Comparison of ENCODE assay signal across 15 mouse cellular contexts in the genomic region with DNA sequence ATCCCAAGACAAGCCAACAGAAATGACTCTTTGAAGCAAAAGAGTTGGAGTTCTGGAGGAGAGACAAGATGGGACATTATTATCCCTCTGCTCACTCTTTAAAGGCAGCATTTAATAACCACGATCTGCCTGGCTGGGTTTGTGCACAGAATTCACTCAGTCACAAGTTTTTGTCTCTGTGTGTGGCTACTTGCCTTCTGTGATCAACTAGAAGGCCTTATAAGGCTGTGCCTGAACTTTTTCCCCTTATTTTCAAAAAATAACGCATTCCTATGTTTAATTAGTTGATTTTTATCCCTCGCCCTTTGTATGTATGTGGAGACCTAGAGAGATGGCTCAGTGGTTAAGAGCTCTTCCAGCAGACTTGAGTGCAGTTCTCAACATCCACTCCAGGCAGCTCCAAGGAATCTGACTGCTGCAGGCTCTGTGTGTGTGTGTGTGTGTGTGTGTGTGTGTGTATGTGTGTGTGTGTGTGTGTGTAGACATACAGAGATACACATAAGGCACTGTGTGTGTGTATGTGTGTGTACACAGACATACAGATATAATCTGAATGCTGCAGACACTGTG. TPM values are rescaled to one million over a fixed set of nuclear protein-coding genes. Genes with fewer than 3 reads are reported as not detected.
DNase-seq lines count a peak whose midpoint lies in the region; ATAC-seq and TF ChIP-seq lines count a peak whose summit lies in the region.
"Had no signal": no experiment of that assay in that cellular context is flagged by ENCODE, and none has a peak within 500 bp of the region (broad histone marks: within the 10 kb centered on the region; RNA-seq: fewer than 3 reads in every experiment).

No protein-coding gene starts in this region.

- H3K9me3 ChIP-seq in heart, embryonic 16.5 days (replicated peaks; ENCODE audit: control insufficient read depth, low read length), result no peaks in the 10 kb centered on the region
- H3K9me3 ChIP-seq in heart, embryonic 10.5 days, result no peaks in the 10 kb centered on the region
- no peaks in the 10 kb centered on the region for H3K9me3 ChIP-seq in lung, embryonic 14.5 days (ENCODE audit: low read depth, low read length)
- no peaks in the 10 kb centered on the region for H3K9me3 ChIP-seq in hindbrain, embryonic 14.5 days (ENCODE audit: control insufficient read depth, low read length)
- H3K9me3 ChIP-seq in intestine, postnatal 0 days (ENCODE audit: control insufficient read depth), result no peaks in the 10 kb centered on the region
- H3K9me3 ChIP-seq: megakaryocyte, embryonic 14.5 days had no signal

- H3K4me1 ChIP-seq in heart, embryonic 16.5 days (ENCODE audit: control insufficient read depth, insufficient read depth, low read length), result peaks cover 26% of the 10 kb centered on the region
- H3K4me1 ChIP-seq in heart, embryonic 10.5 days, result peaks cover 20% of the 10 kb centered on the region
- peaks cover 20% of the 10 kb centered on the region for H3K4me1 ChIP-seq in lung, embryonic 14.5 days (ENCODE audit: insufficient read depth)
- H3K4me1 ChIP-seq in hindbrain, embryonic 14.5 days (replicated peaks; ENCODE audit: control insufficient read depth, insufficient read depth, low read length), result peaks cover 17% of the 10 kb centered on the region
- peaks cover 3% of the 10 kb centered on the region; the same call in 1 of the 2 replicates for H3K4me1 ChIP-seq in intestine, postnatal 0 days (replicated peaks; ENCODE audit: control insufficient read depth, insufficient read depth, low read length)
- peaks cover 5% of the 10 kb centered on the region for H3K4me1 ChIP-seq in thymus, adult 2 months (replicated peaks; ENCODE audit: control insufficient read depth, insufficient read depth, low read length)

- no peak for DNase-seq in heart, embryonic 10.5 days (ENCODE audit: low spot score)
- DNase-seq in lung, embryonic 14.5 days, result no peak
- DNase-seq in lung, postnatal 14 days, result no peak
- DNase-seq in hindbrain, embryonic 14.5 days (ENCODE audit: low spot score), result no peak
- no peak for DNase-seq in thymus, adult 2 months
- no peak for DNase-seq in adrenal gland, postnatal 4 days (ENCODE audit: low spot score in 2 of 2)
- DNase-seq: liver had no signal

- no peaks in the 10 kb centered on the region for H3K27me3 ChIP-seq in heart, embryonic 16.5 days (ENCODE audit: control insufficient read depth, insufficient read depth, low read length)
- no peaks in the 10 kb centered on the region for H3K27me3 ChIP-seq in heart, embryonic 10.5 days (ENCODE audit: insufficient read depth, poor library complexity, severe bottlenecking)
- no peaks in the 10 kb centered on the region for H3K27me3 ChIP-seq in lung, embryonic 14.5 days (ENCODE audit: insufficient read depth, low read length)
- H3K27me3 ChIP-seq in hindbrain, embryonic 14.5 days (ENCODE audit: control insufficient read depth, insufficient read depth, low read length), result no peaks in the 10 kb centered on the region
- H3K27me3 ChIP-seq in intestine, postnatal 0 days (replicated peaks; ENCODE audit: control insufficient read depth, insufficient read depth, low read length), result no peaks in the 10 kb centered on the region
- H3K27me3 ChIP-seq in thymus, adult 2 months (ENCODE audit: control insufficient read depth, insufficient read depth, low read length), result no peaks in the 10 kb centered on the region
- H3K27me3 ChIP-seq: megakaryocyte, embryonic 14.5 days had no signal

- H3K4me2 ChIP-seq in heart, embryonic 16.5 days (ENCODE audit: low read depth, low read length), result no peak overlapping the region
- H3K4me2 ChIP-seq in lung, embryonic 14.5 days, result peak overlapping the region; percentile 12; the same call in 1 of the 2 replicates
- H3K4me2 ChIP-seq in hindbrain, embryonic 14.5 days (replicated peaks), result no peak overlapping the region
- no peak overlapping the region for H3K4me2 ChIP-seq in intestine, postnatal 0 days (replicated peaks; ENCODE audit: low read depth)

- TF ChIP-seq CTCF in lung, embryonic 14.5 days (IDR thresholded peaks at IDR 0.05; ENCODE audit: low read depth), result no peak
- TF ChIP-seq CTCF in intestine, postnatal 0 days (IDR thresholded peaks at IDR 0.05; ENCODE audit: low read depth), result no peak
- no peak for TF ChIP-seq CTCF in thymus, adult 2 months (IDR thresholded peaks at IDR 0.05; ENCODE audit: borderline replicate concordance, control insufficient read depth, extremely low read depth, insufficient read depth, low read length, poor library complexity)

- WGBS in heart, embryonic 16.5 days, result 56% methylated on average over 3 of the region's 3 CpGs
- WGBS in heart, embryonic 10.5 days, result 82% methylated on average over 3 of the region's 3 CpGs
- 29% methylated on average over 3 of the region's 3 CpGs for WGBS in lung, embryonic 14.5 days
- 66% methylated on average over 3 of the region's 3 CpGs for WGBS in hindbrain, embryonic 14.5 days
- 61% methylated on average over 3 of the region's 3 CpGs for WGBS in intestine, postnatal 0 days
- 92% methylated on average over 3 of the region's 3 CpGs for WGBS in thymus, adult 2 months

- H3K27ac ChIP-seq in heart, embryonic 16.5 days (ENCODE audit: low read length), result peak overlapping the region; percentile 71
- H3K27ac ChIP-seq in heart, embryonic 10.5 days, result no peak overlapping the region
- peak overlapping the region; percentile 88 for H3K27ac ChIP-seq in lung, embryonic 14.5 days (ENCODE audit: low read depth)
- H3K27ac ChIP-seq in hindbrain, embryonic 14.5 days, result peak overlapping the region; percentile 32; the same call in 1 of the 2 replicates
- 0 out of 2 replicates have a peak overlapping the region, but pooled peaks have one; percentile 35 for H3K27ac ChIP-seq in intestine, postnatal 0 days (ENCODE audit: low read depth, low read length)
- no peak overlapping the region for H3K27ac ChIP-seq in thymus, adult 2 months (ENCODE audit: control insufficient read depth, insufficient read depth, low read length)

- ATAC-seq in heart, embryonic 16.5 days (replicated peaks; ENCODE audit: extremely low read depth, insufficient read depth, low FRiP score), result no peak
- peak; percentile 76 for ATAC-seq in lung, embryonic 14.5 days (ENCODE audit: insufficient read depth)
- no peak for ATAC-seq in hindbrain, embryonic 14.5 days (ENCODE audit: low FRiP score)
- ATAC-seq in intestine, postnatal 0 days, result no peak

- no peaks in the 10 kb centered on the region for H3K36me3 ChIP-seq in heart, embryonic 16.5 days (ENCODE audit: control insufficient read depth, insufficient read depth)
- H3K36me3 ChIP-seq in heart, embryonic 10.5 days, result no peaks in the 10 kb centered on the region
- no peaks in the 10 kb centered on the region for H3K36me3 ChIP-seq in lung, embryonic 14.5 days (ENCODE audit: insufficient read depth)
- no peaks in the 10 kb centered on the region for H3K36me3 ChIP-seq in hindbrain, embryonic 14.5 days (replicated peaks; ENCODE audit: control insufficient read depth, insufficient read depth)
- no peaks in the 10 kb centered on the region; the same call in 1 of the 2 replicates for H3K36me3 ChIP-seq in intestine, postnatal 0 days (ENCODE audit: control insufficient read depth, insufficient read depth)
- H3K36me3 ChIP-seq in thymus, adult 2 months (ENCODE audit: control insufficient read depth, insufficient read depth, low read length), result no peaks in the 10 kb centered on the region

- TF ChIP-seq POLR2A in thymus, adult 2 months (IDR thresholded peaks at IDR 0.05; ENCODE audit: control insufficient read depth, extremely low read depth, insufficient read depth, low read length, poor library complexity), result no peak

- H3K9ac ChIP-seq in heart, embryonic 16.5 days (ENCODE audit: low read length), result no peak overlapping the region
- H3K9ac ChIP-seq in lung, embryonic 14.5 days, result no peak overlapping the region
- no peak overlapping the region for H3K9ac ChIP-seq in hindbrain, embryonic 14.5 days
- no peak overlapping the region for H3K9ac ChIP-seq in intestine, postnatal 0 days (ENCODE audit: low read depth, low read length)

- H3K4me3 ChIP-seq in heart, embryonic 16.5 days (ENCODE audit: low read length), result no peak overlapping the region
- H3K4me3 ChIP-seq in heart, embryonic 10.5 days, result no peak overlapping the region
- H3K4me3 ChIP-seq in lung, embryonic 14.5 days (ENCODE audit: low read depth, low read length), result no peak overlapping the region
- no peak overlapping the region for H3K4me3 ChIP-seq in hindbrain, embryonic 14.5 days (replicated peaks; ENCODE audit: low read length)
- H3K4me3 ChIP-seq in intestine, postnatal 0 days (ENCODE audit: low read depth, low read length), result no peak overlapping the region
- H3K4me3 ChIP-seq in thymus, adult 2 months (ENCODE audit: control insufficient read depth, insufficient read depth, low read length), result no peak overlapping the region
- H3K4me3 ChIP-seq: megakaryocyte, embryonic 14.5 days had no signal

RNA-seq across cellular contexts. Expression of a gene that starts 37.8 kb away (rescaled TPM):
- 12.3 and 12.4 TPM in 2 replicates for polyA plus RNA-seq in heart, embryonic 16.5 days (2015; fragmentation: Nextera tagmentation; extraction: Ambion mirVana)
- polyA plus RNA-seq in heart, embryonic 10.5 days (2016; fragmentation: Nextera tagmentation; extraction: Ambion mirVana), result 13.1 and 17.0 TPM in 2 replicates
- 27.3 and 27.7 TPM in 2 replicates for polyA plus RNA-seq in lung, embryonic 14.5 days (2014; fragmentation: Nextera tagmentation; extraction: Ambion mirVana)
- polyA plus RNA-seq in hindbrain, embryonic 14.5 days (2014; fragmentation: Nextera tagmentation; extraction: Ambion mirVana), result 21.1 and 21.7 TPM in 2 replicates
- polyA plus RNA-seq in intestine, postnatal 0 days (2015; fragmentation: Nextera tagmentation; extraction: Ambion mirVana), result 17.8 and 18.4 TPM in 2 replicates
- polyA plus RNA-seq in thymus, adult 2 months (2012; rRNA removed), result 113 and 124 TPM in 2 replicates
- total RNA-seq in adrenal gland, postnatal 4 days (2021), result 10 to 100 TPM; 30.2 to 35.1 TPM

RNA-seq across cellular contexts. Expression of a gene that starts 56.7 kb away (rescaled TPM):
- polyA plus RNA-seq in heart, embryonic 16.5 days (2015; fragmentation: Nextera tagmentation; extraction: Ambion mirVana), result 0.07 and 0.09 TPM in 2 replicates
- polyA plus RNA-seq in heart, embryonic 10.5 days (2016; fragmentation: Nextera tagmentation; extraction: Ambion mirVana), result not detected in 2 replicates
- polyA plus RNA-seq in lung, embryonic 14.5 days (2014; fragmentation: Nextera tagmentation; extraction: Ambion mirVana), result not detected in 2 replicates
- 0.43 and 0.89 TPM in 2 replicates for polyA plus RNA-seq in hindbrain, embryonic 14.5 days (2014; fragmentation: Nextera tagmentation; extraction: Ambion mirVana)
- not detected in 2 replicates for polyA plus RNA-seq in intestine, postnatal 0 days (2015; fragmentation: Nextera tagmentation; extraction: Ambion mirVana)
- polyA plus RNA-seq in thymus, adult 2 months (2012; rRNA removed), result 0.09 and 0.18 TPM in 2 replicates
- total RNA-seq in adrenal gland, postnatal 4 days (2021), result not detected
- total RNA-seq: adrenal gland, postnatal 14 days; common myeloid progenitor, adult 5-6 weeks; heart, postnatal 36 days had no signal
- polyA plus RNA-seq: large intestine, adult 2 months had no signal

RNA-seq across cellular contexts. Expression of a gene that starts 56.9 kb away (rescaled TPM):
- not detected in 2 replicates for polyA plus RNA-seq in heart, embryonic 16.5 days (2015; fragmentation: Nextera tagmentation; extraction: Ambion mirVana)
- polyA plus RNA-seq in heart, embryonic 10.5 days (2016; fragmentation: Nextera tagmentation; extraction: Ambion mirVana), result not detected in 2 replicates
- polyA plus RNA-seq in lung, embryonic 14.5 days (2014; fragmentation: Nextera tagmentation; extraction: Ambion mirVana), result not detected in 2 replicates
- not detected in 2 replicates for polyA plus RNA-seq in hindbrain, embryonic 14.5 days (2014; fragmentation: Nextera tagmentation; extraction: Ambion mirVana)
- polyA plus RNA-seq in intestine, postnatal 0 days (2015; fragmentation: Nextera tagmentation; extraction: Ambion mirVana), result not detected in 2 replicates
- not detected in 2 replicates for polyA plus RNA-seq in thymus, adult 2 months (2012; rRNA removed)
- not detected for total RNA-seq in adrenal gland, postnatal 4 days (2021)
- total RNA-seq: adrenal gland, postnatal 14 days; common myeloid progenitor, adult 5-6 weeks; heart, postnatal 36 days; left cerebral cortex, adult 8-10 months had no signal
- polyA plus RNA-seq: large intestine, adult 2 months had no signal

Comparison
In these comparisons a context has a peak if more than half of its experiments do, and no peak if none do; other contexts are left out.
1. H3K27ac ChIP-seq: peak in heart, embryonic 16.5 days (single experiment), lung, embryonic 14.5 days (single experiment), hindbrain, embryonic 14.5 days (single experiment) and intestine, postnatal 0 days (single experiment); none in heart, embryonic 10.5 days (single experiment) and thymus, adult 2 months (single experiment).